Mouse (Mus musculus): ENCODE results near the gene Gm4756.
"Not testable (repeated sequence)": the region's sequence is repeated elsewhere in the genome, so short reads cannot be mapped to it uniquely, and the experiment has no call there.

The Gm4756 gene

DNA sequence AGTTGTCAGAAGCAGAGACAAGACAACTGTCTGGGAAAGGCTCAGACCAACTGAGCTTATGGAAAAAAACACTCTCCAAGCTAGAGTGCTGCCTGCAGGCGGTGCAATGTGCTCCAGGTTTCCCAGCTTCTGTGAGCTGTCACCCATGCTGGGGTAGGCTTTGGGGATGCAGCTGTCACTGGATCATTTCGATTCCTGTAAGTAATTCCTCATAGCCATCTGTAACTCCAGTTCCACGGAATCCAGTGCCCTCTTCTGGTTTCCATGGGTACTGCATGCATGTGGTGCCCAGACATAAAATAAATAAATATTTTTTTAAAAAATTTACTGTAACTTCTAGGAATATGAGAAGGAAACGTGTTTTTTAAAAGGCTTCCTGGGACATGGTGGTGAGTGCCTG, 5.2 kb upstream of the Gm4756 start:
- peak; percentile 76 for DNase-seq (ENCODE audit: low spot score)

- DNase-seq (ENCODE audit: low spot score), result no peak
Observed at GRCm38 (mm10) chr12:72648921-72649320, 540 bp downstream of the Gm4756 start.

DNA sequence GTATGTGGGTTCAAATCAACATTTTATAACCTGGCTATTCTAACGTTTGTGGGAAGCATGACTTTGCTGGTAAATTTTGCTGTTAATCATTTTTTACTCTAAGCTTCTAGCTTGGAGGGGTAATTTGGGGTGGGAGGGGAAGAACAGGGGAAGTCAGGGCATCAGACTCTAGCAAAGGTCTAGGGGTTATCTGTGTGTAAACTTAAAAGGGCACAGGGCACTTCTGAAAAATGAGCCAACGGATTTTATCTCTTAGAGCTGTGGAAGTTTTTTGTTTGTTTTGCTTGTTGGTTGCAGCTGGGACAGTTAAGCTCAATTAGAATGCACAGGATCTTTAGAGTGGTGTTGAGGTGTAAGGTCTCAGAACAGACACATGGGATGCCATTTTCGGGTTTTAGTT, 11.4 kb downstream of the Gm4756 start:
- no peak for DNase-seq (ENCODE audit: low spot score)

GRCm38 (mm10) chr12:72628751-72629150, 20.7 kb downstream of the Gm4756 start:
- DNase-seq (ENCODE audit: low spot score), result no peak

DNA sequence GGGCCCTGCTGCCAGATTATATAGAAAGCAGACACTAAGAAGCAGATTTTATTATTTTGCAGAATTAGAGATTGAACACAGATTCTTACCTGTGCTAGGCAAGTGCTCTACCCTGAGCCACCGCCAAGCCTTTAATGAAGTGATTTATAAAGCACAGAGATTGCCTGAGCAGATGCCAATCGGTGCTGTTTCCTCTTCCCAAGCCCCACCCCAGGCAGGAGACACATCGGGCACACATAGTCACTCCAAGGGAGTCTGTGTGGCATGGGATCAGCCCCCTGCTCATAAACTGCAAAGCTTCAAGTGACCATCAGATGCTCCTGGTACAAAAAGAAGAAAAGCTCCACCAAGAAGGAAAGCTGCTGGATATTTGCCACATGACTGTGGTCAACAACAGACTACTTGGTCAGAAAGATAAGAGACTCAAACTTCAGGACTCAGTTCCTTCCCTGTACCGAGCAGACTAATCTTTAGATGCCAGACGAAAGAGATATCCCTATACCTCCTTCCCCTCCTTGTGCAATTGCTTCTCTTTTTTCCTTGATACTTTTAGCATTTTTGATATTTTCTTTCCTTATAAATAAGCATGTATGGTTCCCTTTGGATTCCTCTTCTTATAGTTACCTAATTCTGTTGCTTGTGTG, 26.5 kb downstream of the Gm4756 start:
- DNase-seq (ENCODE audit: low spot score), result no peak

DNA sequence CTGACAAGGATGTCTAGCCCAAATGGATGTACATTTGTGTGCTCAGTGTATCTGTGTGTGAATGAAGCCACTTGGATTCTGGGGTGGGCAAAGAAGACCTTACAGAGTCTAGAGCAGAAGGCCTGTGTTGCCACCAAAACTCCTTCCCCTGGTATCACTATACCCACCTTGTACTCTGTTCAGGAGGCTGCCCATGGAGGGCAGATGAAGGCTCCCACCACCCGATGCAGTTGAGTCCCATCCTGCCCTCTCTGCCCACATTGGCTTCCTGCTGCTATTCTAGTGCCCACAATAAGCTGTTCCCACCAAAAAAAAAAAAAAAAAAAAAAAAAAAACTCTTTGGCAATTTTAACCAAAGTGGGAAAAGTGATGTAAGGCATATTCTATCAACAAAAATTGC, 28.0 kb downstream of the Gm4756 start:
- DNase-seq (ENCODE audit: low spot score), result no peak

DNA sequence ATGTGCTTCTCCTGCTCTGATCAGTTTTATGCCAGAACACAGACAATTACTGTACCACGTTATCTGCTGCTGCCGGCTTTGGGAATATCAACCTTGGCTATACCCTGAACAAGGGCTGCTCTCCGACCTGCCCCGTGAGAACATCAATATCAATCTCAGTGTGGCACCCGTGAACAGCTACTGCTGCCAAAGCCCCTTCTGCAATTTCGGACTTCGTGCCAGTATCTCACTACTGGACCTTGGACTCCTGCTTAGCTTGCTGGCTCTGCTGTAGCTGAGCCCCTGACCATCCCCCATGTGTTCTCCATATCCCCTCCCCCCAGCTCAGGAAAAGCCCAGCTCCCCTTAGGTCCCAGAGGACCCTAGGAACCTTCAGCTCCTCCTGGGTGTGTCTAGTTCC, 28.6 kb downstream of the Gm4756 start:
- no peak for DNase-seq (ENCODE audit: low spot score)

- DNase-seq (ENCODE audit: low spot score), result no peak
Observed at GRCm38 (mm10) chr12:72612053-72612452, 37.4 kb downstream of the Gm4756 start.

- DNase-seq (ENCODE audit: low spot score), result not testable (repeated sequence)
Observed at GRCm38 (mm10) chr12:72598731-72599130, 50.7 kb downstream of the Gm4756 start.

DNA sequence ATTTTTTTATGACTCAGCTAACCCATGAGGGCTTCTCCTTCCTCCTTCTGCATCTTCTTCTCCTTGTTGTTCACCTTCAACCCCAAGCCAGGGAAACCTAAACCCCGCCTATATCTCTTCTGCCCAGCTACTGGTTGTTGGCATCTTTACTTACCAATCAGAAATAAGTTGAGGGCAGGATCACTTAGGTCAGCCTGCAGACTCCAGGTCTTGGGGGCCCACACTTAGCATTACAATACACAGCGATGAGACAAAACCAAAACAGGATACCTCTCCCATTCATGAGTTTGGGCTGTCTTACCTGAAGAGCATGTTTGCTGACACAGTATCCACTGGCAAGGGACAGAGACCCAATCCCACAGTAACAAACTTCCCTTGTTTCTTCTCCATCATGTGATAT, 55.5 kb downstream of the Gm4756 start:
- no peak for DNase-seq (ENCODE audit: low spot score)

DNA sequence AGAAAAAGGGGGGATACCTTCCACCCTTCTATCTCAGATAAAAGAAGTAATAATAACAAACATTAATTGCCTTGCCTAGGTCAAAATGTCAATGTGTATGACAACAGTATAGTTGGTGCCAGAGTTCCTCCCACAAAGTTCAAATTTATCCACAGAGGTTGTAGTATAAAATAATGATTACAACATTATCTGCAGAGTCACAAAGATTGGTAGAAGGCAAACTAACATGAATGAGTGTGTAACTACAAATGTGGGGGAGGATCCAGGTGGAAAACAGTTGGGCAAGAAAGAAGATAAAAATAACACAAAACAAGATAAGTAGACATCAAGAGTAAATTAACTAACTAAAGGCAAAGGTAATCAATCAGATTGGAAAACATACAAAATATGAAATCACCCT, 56.5 kb downstream of the Gm4756 start:
- no peak for DNase-seq (ENCODE audit: low spot score)

- DNase-seq (ENCODE audit: low spot score), result no peak
Observed at GRCm38 (mm10) chr12:72585339-72585738, 64.1 kb downstream of the Gm4756 start.

DNA sequence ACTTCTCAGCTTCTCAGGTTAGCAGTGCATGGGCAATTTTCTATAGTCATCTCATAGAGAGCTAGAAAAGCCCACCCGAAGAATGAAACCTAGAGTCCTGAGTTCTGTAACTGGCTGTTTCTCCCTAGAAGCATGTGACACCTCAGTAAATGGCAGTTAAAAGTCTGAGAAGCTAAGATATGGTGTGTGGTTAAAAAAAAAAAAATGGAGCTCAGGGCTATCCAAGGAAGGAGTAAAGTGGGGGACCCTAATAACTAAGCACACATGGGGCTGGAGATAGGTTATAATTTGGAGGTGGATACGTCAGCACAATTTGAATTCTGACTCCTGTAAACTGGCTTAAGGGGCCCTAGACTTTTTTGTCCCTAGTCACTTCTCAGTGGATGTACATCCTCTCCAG, 66.4 kb downstream of the Gm4756 start:
- DNase-seq (ENCODE audit: low spot score), result no peak

DNA sequence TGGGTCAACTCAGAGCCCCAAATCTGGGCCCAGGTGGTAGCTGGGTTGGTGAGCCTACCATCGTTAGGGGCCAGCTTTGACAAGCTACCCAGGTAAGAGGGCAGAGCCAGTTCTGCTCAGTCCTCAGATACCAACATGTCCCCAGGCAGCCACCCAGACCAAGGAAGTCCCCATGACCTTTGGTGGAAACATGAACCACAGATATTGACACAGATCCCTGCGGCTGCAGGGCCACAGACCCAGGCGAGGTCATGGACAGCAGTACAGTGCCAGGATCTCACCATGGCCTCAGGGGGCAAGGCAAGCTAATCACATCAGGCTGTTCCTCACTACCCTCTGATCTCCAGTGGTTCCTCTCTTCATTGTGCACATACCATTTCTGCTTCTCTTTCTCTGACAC, 67.4 kb downstream of the Gm4756 start:
- no peak for DNase-seq (ENCODE audit: low spot score)

GRCm38 (mm10) chr12:72564281-72564795, 85.1 kb downstream of the Gm4756 start:
- DNase-seq (ENCODE audit: low spot score), result no peak

- DNase-seq (ENCODE audit: low spot score), result no peak
Observed at GRCm38 (mm10) chr12:72554347-72554746, 95.1 kb downstream of the Gm4756 start.

GRCm38 (mm10) chr12:72538571-72538970, 110.9 kb downstream of the Gm4756 start:
- peak; percentile 11 for DNase-seq (ENCODE audit: low spot score)

- DNase-seq (ENCODE audit: low spot score), result peak; percentile 96
Observed at GRCm38 (mm10) chr12:72536021-72536597, 113.4 kb downstream of the Gm4756 start, which contains the start of gene Pcnx4. TSS of gene Pcnx4 (plus strand) at chr12:72536383.

GRCm38 (mm10) chr12:72535599-72535998, 113.9 kb downstream of the Gm4756 start:
- no peak for DNase-seq (ENCODE audit: low spot score)

DNA sequence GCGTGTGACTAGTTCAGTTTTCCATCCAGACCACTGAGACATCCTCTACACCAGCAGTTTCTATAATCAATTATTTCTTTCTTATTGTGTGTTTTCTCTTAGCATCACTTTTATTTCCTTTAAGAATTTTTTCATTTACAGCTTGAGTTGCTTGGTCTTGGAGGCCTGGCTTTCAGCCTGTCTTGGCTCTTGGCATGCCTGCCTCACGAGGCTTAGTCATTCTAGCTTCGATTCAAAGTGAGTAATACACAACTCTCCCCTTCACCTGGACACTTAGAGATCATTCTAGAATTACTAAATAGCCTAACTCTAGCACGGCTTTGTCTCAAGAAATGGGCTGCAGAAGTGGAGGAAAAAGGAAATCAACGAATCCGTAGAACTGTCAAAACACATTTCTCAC, 115.5 kb downstream of the Gm4756 start:
- DNase-seq (ENCODE audit: low spot score), result no peak

GRCm38 (mm10) chr12:72532303-72532702, 117.2 kb downstream of the Gm4756 start:
- no peak for DNase-seq (ENCODE audit: low spot score)

Measured in layer of hippocampus, adult 11-12 months (tissue).